In the genomic region with DNA sequence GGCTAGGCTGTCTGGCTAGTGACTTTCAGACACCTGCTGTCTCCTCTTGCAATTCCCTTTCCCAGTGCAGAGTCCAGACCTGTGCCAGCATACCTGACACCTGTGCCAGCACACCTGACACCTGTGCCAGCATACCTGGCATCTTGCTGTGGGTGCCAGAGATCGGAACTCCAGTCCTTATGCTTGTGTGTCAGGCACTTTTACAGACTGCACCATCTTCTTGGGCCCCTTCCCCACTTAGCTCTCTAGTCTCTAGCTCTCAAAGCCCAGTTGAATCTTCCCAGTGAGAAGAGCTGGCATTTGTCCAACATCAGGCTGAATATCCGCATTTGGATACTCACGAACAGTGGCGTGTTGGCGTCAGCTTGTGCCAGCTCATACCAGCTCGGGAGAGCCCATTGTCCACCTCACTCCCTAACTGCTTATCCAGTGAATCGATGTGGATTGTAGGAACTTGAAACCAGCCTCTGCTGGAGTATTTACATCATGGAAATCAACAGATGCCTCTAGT, we compare ENCODE assay signal across 11 mouse cellular contexts. TPM values are rescaled to one million over a fixed set of nuclear protein-coding genes. Genes with fewer than 3 reads are reported as not detected.
DNase-seq lines count a peak whose midpoint lies in the region; ATAC-seq and TF ChIP-seq lines count a peak whose summit lies in the region.
"Had no signal": no experiment of that assay in that cellular context is flagged by ENCODE, and none has a peak within 500 bp of the region (broad histone marks: within the 10 kb centered on the region; RNA-seq: fewer than 3 reads in every experiment).

No protein-coding gene starts in this region.

- no peak overlapping the region for H3K4me3 ChIP-seq in embryonic facial prominence, embryonic 14.5 days (ENCODE audit: low read depth, low read length)
- H3K4me3 ChIP-seq in embryonic facial prominence, embryonic 10.5 days: no peak overlapping the region
- H3K4me3 ChIP-seq in stomach, embryonic 14.5 days (ENCODE audit: low read depth, low read length): no peak overlapping the region
- no peak overlapping the region for H3K4me3 ChIP-seq in stomach, postnatal 0 days (ENCODE audit: low read depth, low read length)
- H3K4me3 ChIP-seq: midbrain, embryonic 12.5 days had no signal

- no peak overlapping the region for H3K9ac ChIP-seq in embryonic facial prominence, embryonic 14.5 days (ENCODE audit: low read depth, low read length)
- H3K9ac ChIP-seq in stomach, embryonic 14.5 days (replicated peaks; ENCODE audit: low read depth, low read length): 0 out of 2 replicates have a peak overlapping the region, but pooled peaks have one; percentile 3
- no peak overlapping the region for H3K9ac ChIP-seq in stomach, postnatal 0 days (ENCODE audit: low read length)
- H3K9ac ChIP-seq: midbrain, embryonic 12.5 days had no signal

- H3K36me3 ChIP-seq in embryonic facial prominence, embryonic 14.5 days (ENCODE audit: control insufficient read depth, insufficient read depth, low read length): no peaks in the 10 kb centered on the region
- no peaks in the 10 kb centered on the region for H3K36me3 ChIP-seq in embryonic facial prominence, embryonic 10.5 days (replicated peaks)
- no peaks in the 10 kb centered on the region for H3K36me3 ChIP-seq in stomach, embryonic 14.5 days (ENCODE audit: control insufficient read depth, insufficient read depth, low read length)
- H3K36me3 ChIP-seq in stomach, postnatal 0 days (ENCODE audit: control insufficient read depth, insufficient read depth, low read length): no peaks in the 10 kb centered on the region
- H3K36me3 ChIP-seq: midbrain, embryonic 12.5 days had no signal

- H3K27ac ChIP-seq in embryonic facial prominence, embryonic 14.5 days (replicated peaks; ENCODE audit: low read depth, low read length): no peak overlapping the region
- H3K27ac ChIP-seq in embryonic facial prominence, embryonic 10.5 days (replicated peaks): no peak overlapping the region
- H3K27ac ChIP-seq in stomach, embryonic 14.5 days (ENCODE audit: low read length): no peak overlapping the region
- no peak overlapping the region for H3K27ac ChIP-seq in stomach, postnatal 0 days (replicated peaks)
- H3K27ac ChIP-seq: midbrain, embryonic 12.5 days had no signal

- WGBS in embryonic facial prominence, embryonic 14.5 days: 65% methylated on average over 7 of the region's 7 CpGs
- 82% methylated on average over 7 of the region's 7 CpGs for WGBS in embryonic facial prominence, embryonic 10.5 days
- WGBS in stomach, embryonic 14.5 days: 54% methylated on average over 7 of the region's 7 CpGs
- 44% methylated on average over 7 of the region's 7 CpGs for WGBS in stomach, postnatal 0 days

- ATAC-seq in embryonic facial prominence, embryonic 14.5 days (ENCODE audit: low read depth): peak; percentile 41; the same call in 1 of the 2 replicates
- no peak for ATAC-seq in stomach, embryonic 14.5 days (ENCODE audit: insufficient number of reproducible peaks, insufficient read depth, low FRiP score, low read depth)
- no peak for ATAC-seq in stomach, postnatal 0 days (ENCODE audit: low FRiP score, low TSS enrichment)

- no peaks in the 10 kb centered on the region for H3K9me3 ChIP-seq in embryonic facial prominence, embryonic 14.5 days (ENCODE audit: control insufficient read depth, low read length)
- H3K9me3 ChIP-seq in embryonic facial prominence, embryonic 10.5 days: no peaks in the 10 kb centered on the region
- H3K9me3 ChIP-seq in stomach, embryonic 14.5 days (ENCODE audit: control insufficient read depth, low read depth, low read length): no peaks in the 10 kb centered on the region
- no peaks in the 10 kb centered on the region for H3K9me3 ChIP-seq in stomach, postnatal 0 days (ENCODE audit: control insufficient read depth, low read length)
- H3K9me3 ChIP-seq: midbrain, embryonic 12.5 days had no signal

- no peak for TF ChIP-seq CTCF in stomach, postnatal 0 days (IDR thresholded peaks at IDR 0.05; ENCODE audit: low read depth)

- no peak overlapping the region for H3K4me2 ChIP-seq in embryonic facial prominence, embryonic 14.5 days (ENCODE audit: low read depth, low read length)
- no peak overlapping the region for H3K4me2 ChIP-seq in stomach, embryonic 14.5 days (replicated peaks; ENCODE audit: low read depth, low read length)
- H3K4me2 ChIP-seq in stomach, postnatal 0 days (replicated peaks; ENCODE audit: low read depth): no peak overlapping the region
- H3K4me2 ChIP-seq: midbrain, embryonic 12.5 days had no signal

- DNase-seq in embryonic facial prominence, embryonic 14.5 days (ENCODE audit: low spot score): peak; percentile 55
- no peak for DNase-seq in embryonic facial prominence, embryonic 10.5 days (ENCODE audit: low spot score)
- peak; percentile 30 for DNase-seq in kidney, postnatal 10 days
- DNase-seq in kidney, postnatal 36 days: no peak
- no peak for DNase-seq in stomach, postnatal 0 days (ENCODE audit: low spot score)
- DNase-seq in right cerebral cortex, postnatal 4 days: peak; percentile 33
- no peak for DNase-seq in spleen, adult 18-20 months

- H3K27me3 ChIP-seq in embryonic facial prominence, embryonic 14.5 days (replicated peaks; ENCODE audit: control insufficient read depth, insufficient read depth, low read length): no peaks in the 10 kb centered on the region; the same call in 1 of the 2 replicates
- no peaks in the 10 kb centered on the region for H3K27me3 ChIP-seq in embryonic facial prominence, embryonic 10.5 days (replicated peaks; ENCODE audit: low read depth, poor library complexity, severe bottlenecking)
- H3K27me3 ChIP-seq in stomach, embryonic 14.5 days (ENCODE audit: control insufficient read depth, insufficient read depth, low read length): no peaks in the 10 kb centered on the region
- no peaks in the 10 kb centered on the region for H3K27me3 ChIP-seq in stomach, postnatal 0 days (ENCODE audit: control insufficient read depth, insufficient read depth, low read length)
- H3K27me3 ChIP-seq: midbrain, embryonic 12.5 days had no signal

- TF ChIP-seq EP300 in stomach, postnatal 0 days (optimal IDR thresholded peaks at IDR 0.05): no peak

- H3K4me1 ChIP-seq in embryonic facial prominence, embryonic 14.5 days (ENCODE audit: control insufficient read depth, insufficient read depth, low read length): no peaks in the 10 kb centered on the region
- no peaks in the 10 kb centered on the region for H3K4me1 ChIP-seq in embryonic facial prominence, embryonic 10.5 days
- H3K4me1 ChIP-seq in stomach, embryonic 14.5 days (ENCODE audit: control insufficient read depth, insufficient read depth, low read length): no peaks in the 10 kb centered on the region
- H3K4me1 ChIP-seq in stomach, postnatal 0 days (replicated peaks; ENCODE audit: control insufficient read depth, insufficient read depth): no peaks in the 10 kb centered on the region
- H3K4me1 ChIP-seq: midbrain, embryonic 12.5 days had no signal

RNA-seq across cellular contexts. Expression of gene Gnb2, which starts 6.0 kb away (rescaled TPM):
- 430 and 472 TPM in 2 replicates for polyA plus RNA-seq in embryonic facial prominence, embryonic 14.5 days (2014; fragmentation: Nextera tagmentation; extraction: Ambion mirVana)
- polyA plus RNA-seq in embryonic facial prominence, embryonic 10.5 days (2016; fragmentation: Nextera tagmentation; extraction: Ambion mirVana): 276 and 281 TPM in 2 replicates
- polyA plus RNA-seq in stomach, embryonic 14.5 days (2014; fragmentation: Nextera tagmentation; extraction: Ambion mirVana): 404 and 443 TPM in 2 replicates
- 345 and 374 TPM in 2 replicates for polyA plus RNA-seq in stomach, postnatal 0 days (2015; fragmentation: Nextera tagmentation; extraction: Ambion mirVana)

RNA-seq across cellular contexts. Expression of gene Epo, which starts 6.3 kb away (rescaled TPM):
- polyA plus RNA-seq in embryonic facial prominence, embryonic 14.5 days (2014; fragmentation: Nextera tagmentation; extraction: Ambion mirVana): 0.30 TPM in 1 of 2 replicates, not detected in the other
- 2.1 and 2.3 TPM in 2 replicates for polyA plus RNA-seq in embryonic facial prominence, embryonic 10.5 days (2016; fragmentation: Nextera tagmentation; extraction: Ambion mirVana)
- 0.38 TPM in 1 of 2 replicates, not detected in the other for polyA plus RNA-seq in stomach, embryonic 14.5 days (2014; fragmentation: Nextera tagmentation; extraction: Ambion mirVana)
- polyA plus RNA-seq in stomach, postnatal 0 days (2015; fragmentation: Nextera tagmentation; extraction: Ambion mirVana): not detected in 2 replicates
- polyA plus RNA-seq: C2C12; liver, adult 2 months; midbrain, embryonic 12.5 days had no signal

RNA-seq across cellular contexts. Expression of gene Actl6b, which starts 14.0 kb away (rescaled TPM):
- polyA plus RNA-seq in embryonic facial prominence, embryonic 14.5 days (2014; fragmentation: Nextera tagmentation; extraction: Ambion mirVana): 4.4 and 5.2 TPM in 2 replicates
- polyA plus RNA-seq in embryonic facial prominence, embryonic 10.5 days (2016; fragmentation: Nextera tagmentation; extraction: Ambion mirVana): 4.5 and 5.4 TPM in 2 replicates
- 6.7 and 7.3 TPM in 2 replicates for polyA plus RNA-seq in stomach, embryonic 14.5 days (2014; fragmentation: Nextera tagmentation; extraction: Ambion mirVana)
- polyA plus RNA-seq in stomach, postnatal 0 days (2015; fragmentation: Nextera tagmentation; extraction: Ambion mirVana): 2.3 and 2.7 TPM in 2 replicates
- polyA plus RNA-seq: C2C12; liver, adult 2 months had no signal

RNA-seq across cellular contexts. Expression of gene Gigyf1, which starts 21.0 kb away (rescaled TPM):
- 8.9 and 9.4 TPM in 2 replicates for polyA plus RNA-seq in embryonic facial prominence, embryonic 14.5 days (2014; fragmentation: Nextera tagmentation; extraction: Ambion mirVana)
- 15.2 and 15.3 TPM in 2 replicates for polyA plus RNA-seq in embryonic facial prominence, embryonic 10.5 days (2016; fragmentation: Nextera tagmentation; extraction: Ambion mirVana)
- 16.0 and 16.3 TPM in 2 replicates for polyA plus RNA-seq in stomach, embryonic 14.5 days (2014; fragmentation: Nextera tagmentation; extraction: Ambion mirVana)
- polyA plus RNA-seq in stomach, postnatal 0 days (2015; fragmentation: Nextera tagmentation; extraction: Ambion mirVana): 5.2 and 6.0 TPM in 2 replicates

RNA-seq across cellular contexts. Expression of gene Tfr2, which starts 30.3 kb away (rescaled TPM):
- 1.1 and 1.3 TPM in 2 replicates for polyA plus RNA-seq in embryonic facial prominence, embryonic 14.5 days (2014; fragmentation: Nextera tagmentation; extraction: Ambion mirVana)
- polyA plus RNA-seq in embryonic facial prominence, embryonic 10.5 days (2016; fragmentation: Nextera tagmentation; extraction: Ambion mirVana): 1.7 and 2.2 TPM in 2 replicates
- polyA plus RNA-seq in stomach, embryonic 14.5 days (2014; fragmentation: Nextera tagmentation; extraction: Ambion mirVana): 0.43 and 0.46 TPM in 2 replicates
- 1.2 and 1.3 TPM in 2 replicates for polyA plus RNA-seq in stomach, postnatal 0 days (2015; fragmentation: Nextera tagmentation; extraction: Ambion mirVana)

Comparison
In these comparisons a context has a peak if more than half of its experiments do, and no peak if none do; other contexts are left out.
1. DNase-seq: peak in embryonic facial prominence, embryonic 14.5 days (single experiment), kidney, postnatal 10 days (single experiment) and right cerebral cortex, postnatal 4 days (single experiment); none in embryonic facial prominence, embryonic 10.5 days (single experiment), kidney, postnatal 36 days (0 of 2), stomach, postnatal 0 days (single experiment) and spleen, adult 18-20 months (0 of 2).